Mouse (Mus musculus) limb, embryonic 12.5 days (tissue): ENCODE data around the gene Cdc45. TPM values are rescaled to one million over a fixed set of nuclear protein-coding genes. Genes with fewer than 3 reads are reported as not detected.

Experiments used
- polyA plus RNA-seq: library from polyadenylated mRNA; unstranded; fragments of >200 nt; fragmentation: Nextera tagmentation; extraction: Ambion mirVana; gene quantifications from 2 replicates; pipeline ENCODE4 v1.2.1, GENCODE M21; 2016

The Cdc45 gene
- polyA plus RNA-seq, 1 experiment from 2014 or later: 64.2 TPM

Other genes starting within 250 kb of the Cdc45 start
- 9.4 and 11.2 TPM in 2 replicates for gene Tbx1, start 221.3 kb downstream of the Cdc45 start, polyA plus RNA-seq
- 3.9 and 4.3 TPM in 2 replicates for gene Gp1bb, start 189.6 kb downstream of the Cdc45 start, polyA plus RNA-seq
- 5.2 and 6.8 TPM in 2 replicates for gene Gm49601, start 185.6 kb downstream of the Cdc45 start, polyA plus RNA-seq
- gene Sept5, start 182.0 kb downstream of the Cdc45 start, polyA plus RNA-seq: 31.7 and 34.2 TPM in 2 replicates
- gene Cldn5, start 35.1 kb downstream of the Cdc45 start, polyA plus RNA-seq: 15.3 and 19.4 TPM in 2 replicates
- 118 and 120 TPM in 2 replicates for gene Ufd1, start 208 bp downstream of the Cdc45 start, polyA plus RNA-seq
- gene 2510002D24Rik, start 24.6 kb upstream of the Cdc45 start, polyA plus RNA-seq: 37.3 and 38.9 TPM in 2 replicates
- gene Gm28539, start 24.6 kb upstream of the Cdc45 start, polyA plus RNA-seq: not detected in 2 replicates
- 105 and 106 TPM in 2 replicates for gene Mrpl40, start 64.9 kb upstream of the Cdc45 start, polyA plus RNA-seq
- 24.0 and 24.6 TPM in 2 replicates for gene Hira, start 65.0 kb upstream of the Cdc45 start, polyA plus RNA-seq